Mouse (Mus musculus): ENCODE results near the gene Lsmem1.

- no peak for TF ChIP-seq GATA1 (IDR thresholded peaks at IDR 0.05; ENCODE audit: low read length)
- no peak for TF ChIP-seq TAL1 (IDR thresholded peaks at IDR 0.05; ENCODE audit: low read length)
Observed at GRCm38 (mm10) chr12:40169675-40170074, 29.6 kb downstream of the Lsmem1 start.
